Mouse (Mus musculus) small intestine, adult 2 months (tissue): Measurements from ENCODE around the gene Fads3. TPM values are rescaled to one million over a fixed set of nuclear protein-coding genes. Genes with fewer than 3 reads are reported as not detected.
A peak's percentile ranks its signal among the peaks of the same experiment; 100 is the strongest.

ENCODE experiments used
- H3K27ac ChIP-seq: fragments of 200-500 bp; 2 replicates; pipeline ENCODE4 v1.5.1; 2012; ENCODE audit warnings: low read depth, low read length, control low read depth, inconsistent platforms; ENCODE audit not compliant: insufficient read depth
- H3K27me3 ChIP-seq: fragments of 200-500 bp; 2 replicates; pipeline ENCODE4 v1.6.1; 2012; ENCODE audit warnings: mild to moderate bottlenecking, moderate library complexity, low read length, inconsistent platforms; ENCODE audit not compliant: control insufficient read depth, insufficient read depth
- H3K36me3 ChIP-seq: fragments of 200-500 bp; 2 replicates; pipeline ENCODE4 v1.6.1; 2012; ENCODE audit warnings: mild to moderate bottlenecking, low read length, control low read depth, inconsistent platforms; ENCODE audit not compliant: control insufficient read depth, insufficient read depth
- H3K4me1 ChIP-seq: fragments of 200-500 bp; 2 replicates; pipeline ENCODE4 v1.6.1; 2012; ENCODE audit warnings: low read length, inconsistent platforms, mixed read lengths; ENCODE audit not compliant: control insufficient read depth, insufficient read depth, insufficient read length
- H3K4me3 ChIP-seq: fragments of 200-500 bp; 2 replicates; pipeline ENCODE4 v1.5.1; 2012; ENCODE audit warnings: low read depth, mild to moderate bottlenecking, control low read depth, inconsistent platforms, low read length, moderate library complexity
- CTCF ChIP-seq: fragments of 200-500 bp; IDR thresholded peaks from 2 replicates; pipeline ENCODE4 v1.5.1; 2012; ENCODE audit warnings: low read depth, mild to moderate bottlenecking, control low read depth, inconsistent platforms, low read length, moderate library complexity, mixed read lengths; ENCODE audit not compliant: insufficient replicate concordance, insufficient read length; ENCODE audit errors: extremely low read depth
- POLR2A ChIP-seq: fragments of 200-500 bp; IDR thresholded peaks from 2 replicates; pipeline ENCODE4 v1.6.1; 2012; ENCODE audit warnings: low read depth, mild to moderate bottlenecking, control low read depth, inconsistent platforms, low read length, moderate library complexity
- WGBS: fragments of 180-500 bp; shearing (Covaris S2); methylation state at CpG from one replicate; pipeline ENCODE4 v1.1.7; 2018; 5-methylcytosine and 5-hydroxymethylcytosine counted together
- polyA plus RNA-seq: library from polyadenylated mRNA; depleted of rRNA; stranded (reverse); fragments of >200 nt; gene quantifications from 2 replicates; pipeline ENCODE4 v1.2.3, GENCODE M21; 2012

The Fads3 gene
- polyA plus RNA-seq, 1 experiment = 7.6 TPM

GRCm38 (mm10) chr19:10054361-10055075 is 13.1 kb downstream of the Fads3 start:
- H3K36me3 ChIP-seq = no peaks in the 10 kb centered on the region
- TF ChIP-seq CTCF (no peak), POLR2A (no peak)
- no peak overlapping the region for H3K27ac ChIP-seq
- H3K4me1 ChIP-seq = peaks cover 50% of the 10 kb centered on the region
- H3K27me3 ChIP-seq = no peaks in the 10 kb centered on the region
- no peak overlapping the region for H3K4me3 ChIP-seq
- 81% methylated on average over 6 of the region's 6 CpGs for WGBS

DNA sequence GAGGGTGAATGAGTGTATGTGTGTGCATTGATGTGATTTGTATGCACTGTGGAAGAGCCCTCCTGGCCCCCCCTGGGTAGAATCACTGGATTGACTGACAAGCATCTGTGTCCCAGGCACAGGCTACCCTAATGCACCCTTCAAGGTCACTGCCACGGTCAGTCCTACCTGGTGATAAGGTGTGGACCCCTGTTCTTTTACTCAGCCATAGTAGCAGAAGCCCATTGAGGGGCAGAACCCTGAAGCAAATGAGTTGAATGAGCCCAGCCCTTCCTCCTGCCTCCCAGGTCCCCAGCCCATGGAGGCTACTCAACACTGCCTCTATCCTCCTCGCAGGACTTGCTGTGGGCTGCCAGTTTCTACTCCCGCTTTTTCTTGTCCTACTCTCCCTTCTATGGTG is 13.9 kb downstream of the Fads3 start:
- no peaks in the 10 kb centered on the region for H3K36me3 ChIP-seq
- no peak overlapping the region for H3K27ac ChIP-seq
- WGBS = 61% methylated on average over 3 of the region's 3 CpGs
- TF ChIP-seq CTCF (no peak), POLR2A (no peak)
- peaks cover 45% of the 10 kb centered on the region for H3K4me1 ChIP-seq
- H3K4me3 ChIP-seq = no peak overlapping the region
- H3K27me3 ChIP-seq = no peaks in the 10 kb centered on the region

- H3K4me1 ChIP-seq = peaks cover 47% of the 10 kb centered on the region
- peak overlapping the region; percentile 5; the same call in 1 of the 2 replicates for H3K27ac ChIP-seq
- 44% methylated on average over 22 of the region's 22 CpGs for WGBS
- H3K36me3 ChIP-seq = no peaks in the 10 kb centered on the region
- no peaks in the 10 kb centered on the region for H3K27me3 ChIP-seq
- no peak overlapping the region for H3K4me3 ChIP-seq
- TF ChIP-seq POLR2A (no peak), CTCF (no peak)
Measured at GRCm38 (mm10) chr19:10055783-10056660, 14.7 kb downstream of the Fads3 start.

DNA sequence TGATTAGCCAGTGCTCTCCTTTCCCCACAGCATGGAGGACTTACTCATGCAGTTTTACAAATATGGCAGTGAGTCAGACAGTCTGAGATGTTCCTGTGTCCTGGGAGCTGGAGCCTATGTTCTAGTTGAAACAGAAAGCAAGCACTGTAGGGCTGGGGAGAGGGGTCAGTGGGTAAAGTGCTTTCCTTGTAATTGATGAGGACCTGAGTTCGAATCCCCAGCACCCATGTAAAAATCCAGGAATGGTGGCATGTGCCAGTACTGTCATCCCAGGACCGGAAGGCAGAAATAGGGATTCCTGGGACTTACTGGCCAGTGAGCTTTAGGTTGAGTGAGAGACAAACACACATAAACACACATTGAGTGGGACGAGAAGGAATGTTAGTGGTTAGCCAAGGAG is 15.3 kb downstream of the Fads3 start:
- H3K27ac ChIP-seq = peak overlapping the region; percentile 23; the same call in 1 of the 2 replicates
- 53% methylated on average over 3 of the region's 3 CpGs for WGBS
- H3K36me3 ChIP-seq = 0 out of 2 replicates have a peak, but pooled peaks cover under 1% of the 10 kb centered on the region
- H3K4me3 ChIP-seq = no peak overlapping the region
- TF ChIP-seq CTCF (no peak), POLR2A (no peak)
- peaks cover 46% of the 10 kb centered on the region for H3K4me1 ChIP-seq
- H3K27me3 ChIP-seq = no peaks in the 10 kb centered on the region

GRCm38 (mm10) chr19:10057486-10058351 is 16.4 kb downstream of the Fads3 start:
- no peaks in the 10 kb centered on the region for H3K27me3 ChIP-seq
- peak overlapping the region; percentile 22 for H3K4me3 ChIP-seq
- H3K27ac ChIP-seq = peak overlapping the region; percentile 59
- 20% methylated on average over 11 of the region's 11 CpGs for WGBS
- TF ChIP-seq CTCF (no peak), POLR2A (no peak)
- peaks cover 7% of the 10 kb centered on the region; the same call in 1 of the 2 replicates for H3K36me3 ChIP-seq
- H3K4me1 ChIP-seq = peaks cover 44% of the 10 kb centered on the region

- Histone ChIP-seq H3K27ac (peak overlapping the region; percentile 59), H3K27me3 (no peaks in the 10 kb centered on the region), H3K4me3 (no peak overlapping the region), H3K36me3 (peaks cover 7% of the 10 kb centered on the region; the same call in 1 of the 2 replicates), H3K4me1 (peaks cover 43% of the 10 kb centered on the region)
- TF ChIP-seq POLR2A (no peak), CTCF (no peak)
- WGBS = 43% methylated on average over 1 of the region's 1 CpGs
Measured at GRCm38 (mm10) chr19:10058352-10058825, 17.0 kb downstream of the Fads3 start.

- Histone ChIP-seq H3K36me3 (peaks cover 9% of the 10 kb centered on the region; the same call in 1 of the 2 replicates), H3K27ac (peak overlapping the region; percentile 19), H3K4me3 (peak overlapping the region; percentile 40), H3K4me1 (peaks cover 40% of the 10 kb centered on the region), H3K27me3 (no peaks in the 10 kb centered on the region)
- WGBS = 37% methylated on average over 9 of the region's 9 CpGs
- TF ChIP-seq POLR2A (no peak), CTCF (no peak)
Measured at GRCm38 (mm10) chr19:10058876-10059427, 17.6 kb downstream of the Fads3 start.
